Mouse (Mus musculus) liver, embryonic 11.5 days (tissue): Measurements from ENCODE around the gene Scand1. TPM values are rescaled to one million over a fixed set of nuclear protein-coding genes. Genes with fewer than 3 reads are reported as not detected.

Source experiments
- ATAC-seq: fragments of 200-750 bp; cut with Nextera tagmentation; replicated peaks from 2 replicates; pipeline ENCODE4 v1.8.0; 2017; ENCODE audit warnings: moderate number of reproducible peaks, mild to moderate bottlenecking, moderate TSS enrichment, moderate library complexity; ENCODE audit not compliant: low FRiP score
- DNase-seq: peaks from one replicate; pipeline ENCODE4 v3.0.0-alpha.2; 2017; ENCODE audit warnings: low spot score
- H3K27ac ChIP-seq: fragments of 300-500 bp; sonication (generic); 2 replicates; pipeline ENCODE4 v1.5.1; 2014; ENCODE audit warnings: mild to moderate bottlenecking, low read depth, low read length, control low read depth
- H3K27me3 ChIP-seq: fragments of 300-500 bp; sonication (generic); replicated peaks from 2 replicates; pipeline ENCODE4 v1.6.1; 2014; ENCODE audit warnings: low read length, mixed read lengths; ENCODE audit not compliant: control insufficient read depth, insufficient read depth
- H3K36me3 ChIP-seq: fragments of 300-500 bp; sonication (generic); 2 replicates; pipeline ENCODE4 v1.6.1; 2014; ENCODE audit warnings: mild to moderate bottlenecking, low read length, moderate library complexity, mixed read lengths; ENCODE audit not compliant: control insufficient read depth, insufficient read depth
- H3K4me1 ChIP-seq: fragments of 300-500 bp; sonication (generic); replicated peaks from 2 replicates; pipeline ENCODE4 v1.6.1; 2014; ENCODE audit warnings: low read length, mixed read lengths; ENCODE audit not compliant: control insufficient read depth, insufficient read depth
- H3K4me2 ChIP-seq: fragments of 300-500 bp; sonication (generic); 2 replicates; pipeline ENCODE4 v1.6.1; 2014; ENCODE audit warnings: mild to moderate bottlenecking, control low read depth, moderate library complexity
- H3K4me3 ChIP-seq: fragments of 300-500 bp; sonication (generic); 2 replicates; pipeline ENCODE4 v1.5.1; 2014; ENCODE audit warnings: low read depth, low read length, control low read depth
- H3K9ac ChIP-seq: fragments of 300-500 bp; sonication (generic); 2 replicates; pipeline ENCODE4 v1.6.1; 2014; ENCODE audit warnings: low read depth, low read length, control low read depth
- H3K9me3 ChIP-seq: fragments of 300-500 bp; sonication (generic); 2 replicates; pipeline ENCODE4 v1.6.1; 2016; ENCODE audit warnings: low read length, inconsistent platforms, mixed read lengths; ENCODE audit not compliant: control insufficient read depth
- WGBS: fragments of 180-500 bp; shearing (Covaris S2); extraction: QIAGEN DNeasy Blood & Tissue Kit; methylation state at CpG from one replicate; pipeline ENCODE4 v1.1.7; 2014; 5-methylcytosine and 5-hydroxymethylcytosine counted together
- polyA plus RNA-seq: library from polyadenylated mRNA; unstranded; fragments of >200 nt; fragmentation: Nextera tagmentation; extraction: Ambion mirVana; gene quantifications from 2 replicates; pipeline ENCODE4 v1.2.1, GENCODE M21; 2014

The Scand1 gene
- polyA plus RNA-seq, 1 experiment from 2014 or later, result 63.6 TPM

DNA sequence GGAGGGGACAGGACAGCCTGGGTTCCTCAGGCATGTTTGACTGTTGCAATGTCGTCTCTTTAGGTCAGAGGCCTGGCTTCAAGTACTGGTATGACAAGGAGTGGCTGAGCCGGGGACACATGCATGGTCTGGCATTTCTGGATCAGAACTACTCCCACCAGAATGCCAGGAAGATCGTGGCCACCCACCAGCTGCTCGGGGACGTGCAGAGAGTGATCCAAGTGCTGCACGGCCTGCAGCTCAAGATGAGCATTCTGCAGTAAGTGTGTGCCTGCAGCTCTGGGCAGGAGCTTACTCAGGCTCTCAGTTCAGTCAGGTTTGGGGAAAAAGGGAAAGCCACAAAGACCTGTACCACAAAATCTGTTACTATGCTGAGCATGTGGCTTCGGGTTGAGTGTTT is 14.0 kb downstream of the Scand1 start:
- no peaks in the 10 kb centered on the region for H3K9me3 ChIP-seq
- no peak for DNase-seq
- H3K36me3 ChIP-seq, result peaks cover 13% of the 10 kb centered on the region; the same call in 1 of the 2 replicates
- H3K27me3 ChIP-seq, result no peaks in the 10 kb centered on the region
- no peak overlapping the region for H3K9ac ChIP-seq
- H3K4me2 ChIP-seq, result no peak overlapping the region
- peak overlapping the region; percentile 5; the same call in 1 of the 2 replicates for H3K27ac ChIP-seq
- H3K4me3 ChIP-seq, result no peak overlapping the region
- no peak for ATAC-seq
- WGBS, result 90% methylated on average over 7 of the region's 7 CpGs
- no peaks in the 10 kb centered on the region for H3K4me1 ChIP-seq

DNA sequence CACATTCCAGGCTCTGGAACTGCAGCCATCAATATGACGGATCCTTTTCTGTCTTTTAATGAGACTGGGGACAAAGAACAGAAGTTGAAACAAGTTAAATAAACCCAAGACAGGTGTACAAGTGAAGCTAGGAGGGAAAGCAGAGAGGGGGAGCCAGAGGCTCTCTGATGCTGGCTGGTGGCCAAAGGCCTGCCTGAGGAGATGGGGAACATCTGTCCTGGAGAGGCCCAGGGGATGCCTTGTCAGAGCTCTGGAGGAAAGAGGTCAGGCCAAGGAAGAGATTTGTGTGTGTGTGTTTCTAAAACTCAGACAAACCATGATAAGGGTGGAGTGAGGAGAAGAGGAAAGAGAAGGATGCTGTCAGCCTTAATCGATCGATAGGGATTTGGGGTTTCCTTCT is 14.9 kb downstream of the Scand1 start:
- WGBS, result 80% methylated on average over 3 of the region's 3 CpGs
- Histone ChIP-seq H3K9ac (no peak overlapping the region), H3K36me3 (peaks cover 17% of the 10 kb centered on the region; the same call in 1 of the 2 replicates), H3K4me3 (no peak overlapping the region), H3K4me1 (no peaks in the 10 kb centered on the region), H3K27ac (no peak overlapping the region), H3K9me3 (no peaks in the 10 kb centered on the region), H3K4me2 (no peak overlapping the region), H3K27me3 (no peaks in the 10 kb centered on the region)
- DNase-seq (no peak), ATAC-seq (no peak)

- no peaks in the 10 kb centered on the region for H3K4me1 ChIP-seq
- no peaks in the 10 kb centered on the region for H3K27me3 ChIP-seq
- H3K4me2 ChIP-seq, result no peak overlapping the region
- H3K9me3 ChIP-seq, result no peaks in the 10 kb centered on the region
- 81% methylated on average over 3 of the region's 3 CpGs for WGBS
- no peak overlapping the region for H3K27ac ChIP-seq
- H3K9ac ChIP-seq, result no peak overlapping the region
- DNase-seq (no peak), ATAC-seq (no peak)
- H3K4me3 ChIP-seq, result no peak overlapping the region
- H3K36me3 ChIP-seq, result peaks cover 17% of the 10 kb centered on the region; the same call in 1 of the 2 replicates
These were observed 16.3 kb downstream of the Scand1 start for GRCm38 (mm10) chr2:156296190-156296589.

DNA sequence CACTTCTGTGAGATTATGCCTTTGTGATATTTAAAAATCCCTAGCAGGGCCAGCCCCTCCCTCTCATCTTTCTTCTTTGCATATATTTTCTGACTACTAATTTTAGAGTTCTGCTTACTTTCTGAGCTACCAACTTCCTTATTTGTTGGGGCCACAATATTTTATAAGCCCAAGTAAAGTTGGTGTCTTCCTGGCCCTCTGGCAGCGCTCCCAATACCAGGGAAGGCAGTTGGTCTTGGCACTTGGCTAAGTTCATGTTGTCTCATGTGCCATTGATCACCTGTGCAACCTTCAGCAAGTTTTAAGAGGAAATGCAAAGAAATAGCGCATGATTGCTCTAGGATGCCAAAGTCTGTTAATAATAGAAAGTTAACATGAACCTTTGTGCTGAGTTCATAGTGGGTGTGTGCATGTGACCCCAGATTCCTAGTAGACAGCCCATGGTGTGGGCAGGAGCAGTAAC is 16.9 kb downstream of the Scand1 start:
- no peak overlapping the region for H3K27ac ChIP-seq
- H3K4me2 ChIP-seq, result no peak overlapping the region
- H3K9me3 ChIP-seq, result no peaks in the 10 kb centered on the region
- DNase-seq (no peak), ATAC-seq (no peak)
- 90% methylated on average over 2 of the region's 2 CpGs for WGBS
- no peak overlapping the region for H3K4me3 ChIP-seq
- H3K4me1 ChIP-seq, result no peaks in the 10 kb centered on the region
- no peaks in the 10 kb centered on the region for H3K27me3 ChIP-seq
- H3K36me3 ChIP-seq, result peaks cover 17% of the 10 kb centered on the region; the same call in 1 of the 2 replicates
- H3K9ac ChIP-seq, result no peak overlapping the region

DNA sequence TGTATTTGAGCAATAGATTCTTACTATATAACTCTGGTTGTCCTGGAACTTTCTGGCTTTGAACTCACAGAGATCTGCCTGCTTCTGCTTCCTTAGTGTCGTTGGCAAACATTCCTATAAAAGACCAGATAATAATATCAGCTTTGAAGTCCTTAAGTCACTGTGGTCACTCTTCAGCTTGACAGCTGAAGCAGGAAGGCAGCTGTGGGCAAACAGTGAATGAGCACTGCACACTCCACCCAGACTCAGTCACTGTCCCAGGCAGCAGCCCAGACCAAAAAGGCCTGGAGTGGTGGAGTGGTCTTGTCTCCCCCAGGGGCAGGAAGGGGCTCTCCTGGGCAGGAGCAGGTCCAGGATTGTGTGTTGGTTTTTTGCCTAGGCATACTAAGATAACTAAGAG is 20.5 kb downstream of the Scand1 start:
- H3K36me3 ChIP-seq, result peaks cover 24% of the 10 kb centered on the region
- 69% methylated on average over 1 of the region's 1 CpGs for WGBS
- no peak for DNase-seq

GRCm38 (mm10) chr2:156289552-156290160 is 22.8 kb downstream of the Scand1 start:
- 93% methylated on average over 2 of the region's 2 CpGs for WGBS

More for the DNA sequence above, 20.5 kb downstream of the Scand1 start:
- no peaks in the 10 kb centered on the region for H3K27me3 ChIP-seq
- H3K9ac ChIP-seq, result no peak overlapping the region
- H3K27ac ChIP-seq, result no peak overlapping the region
- no peaks in the 10 kb centered on the region for H3K9me3 ChIP-seq
- no peak overlapping the region for H3K4me2 ChIP-seq
- ATAC-seq, result no peak
- H3K4me3 ChIP-seq, result no peak overlapping the region
- H3K4me1 ChIP-seq, result no peaks in the 10 kb centered on the region

DNA sequence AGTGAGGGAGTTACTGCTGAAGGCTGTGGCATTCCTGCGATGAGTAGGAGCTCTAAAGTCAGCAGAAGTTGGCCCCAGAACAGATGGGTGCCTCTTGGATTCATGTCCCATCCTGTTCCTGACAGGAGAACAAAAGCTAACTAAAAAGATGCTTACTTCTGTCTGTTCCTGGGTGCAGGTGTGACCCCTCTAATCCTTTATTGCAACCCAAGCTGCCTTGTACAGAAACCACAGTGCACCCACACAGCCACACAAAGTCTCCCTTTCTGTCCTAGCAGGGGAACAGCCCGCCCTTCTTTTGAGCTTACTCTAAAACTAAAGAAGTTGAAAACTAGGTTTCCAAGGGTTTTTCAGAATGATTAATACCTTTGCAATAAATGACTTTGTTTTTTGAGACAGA is 24.3 kb downstream of the Scand1 start:
- Histone ChIP-seq H3K9ac (no peak overlapping the region), H3K4me2 (no peak overlapping the region), H3K27me3 (no peaks in the 10 kb centered on the region), H3K4me1 (no peaks in the 10 kb centered on the region), H3K27ac (no peak overlapping the region), H3K9me3 (no peaks in the 10 kb centered on the region), H3K4me3 (no peak overlapping the region), H3K36me3 (peaks cover 11% of the 10 kb centered on the region)
- 97% methylated on average over 2 of the region's 2 CpGs for WGBS
- ATAC-seq (no peak), DNase-seq (no peak)

More at GRCm38 (mm10) chr2:156289552-156290160, 22.8 kb downstream of the Scand1 start:
- Histone ChIP-seq H3K27ac (no peak overlapping the region), H3K9ac (no peak overlapping the region), H3K4me3 (no peak overlapping the region), H3K4me1 (no peaks in the 10 kb centered on the region), H3K36me3 (peaks cover 16% of the 10 kb centered on the region), H3K27me3 (no peaks in the 10 kb centered on the region), H3K4me2 (no peak overlapping the region), H3K9me3 (no peaks in the 10 kb centered on the region)
- DNase-seq (no peak), ATAC-seq (no peak)

GRCm38 (mm10) chr2:156286733-156287132 is 25.8 kb downstream of the Scand1 start:
- H3K9me3 ChIP-seq, result no peaks in the 10 kb centered on the region
- WGBS, result 86% methylated on average over 4 of the region's 4 CpGs
- H3K4me2 ChIP-seq, result no peak overlapping the region
- H3K9ac ChIP-seq, result no peak overlapping the region
- H3K27me3 ChIP-seq, result no peaks in the 10 kb centered on the region
- H3K27ac ChIP-seq, result no peak overlapping the region
- no peaks in the 10 kb centered on the region for H3K4me1 ChIP-seq
- ATAC-seq (no peak), DNase-seq (no peak)
- no peak overlapping the region for H3K4me3 ChIP-seq
- H3K36me3 ChIP-seq, result peaks cover 11% of the 10 kb centered on the region

GRCm38 (mm10) chr2:156285161-156285560 is 27.3 kb downstream of the Scand1 start:
- no peak overlapping the region for H3K9ac ChIP-seq
- DNase-seq (no peak), ATAC-seq (no peak)
- no peaks in the 10 kb centered on the region for H3K27me3 ChIP-seq
- H3K4me3 ChIP-seq, result no peak overlapping the region
- H3K9me3 ChIP-seq, result no peaks in the 10 kb centered on the region
- H3K36me3 ChIP-seq, result peaks cover 13% of the 10 kb centered on the region
- no peak overlapping the region for H3K27ac ChIP-seq
- 74% methylated on average over 2 of the region's 2 CpGs for WGBS
- no peak overlapping the region for H3K4me2 ChIP-seq
- H3K4me1 ChIP-seq, result no peaks in the 10 kb centered on the region
